Mouse (Mus musculus): ENCODE measurements at regions not wholly inside any gene's neighbourhood (a gene's known extent, or its start where the extent isn't known, plus 50 kb on each side); places are given as distances from the start of the nearest gene placed in this dataset.

GRCm38 (mm10) chr10:16438414-16438813 lies 1284.6 kb upstream of the Cited2 start:
- no peak for DNase-seq (ENCODE audit: low spot score)
- intact Hi-C loops (cut with DNase I), result no loop called here

GRCm38 (mm10) chr10:16440932-16441640 lies 1281.9 kb upstream of the Cited2 start:
- intact Hi-C loops (cut with DNase I), result no loop called here
- no peak for DNase-seq (ENCODE audit: low spot score)

DNA sequence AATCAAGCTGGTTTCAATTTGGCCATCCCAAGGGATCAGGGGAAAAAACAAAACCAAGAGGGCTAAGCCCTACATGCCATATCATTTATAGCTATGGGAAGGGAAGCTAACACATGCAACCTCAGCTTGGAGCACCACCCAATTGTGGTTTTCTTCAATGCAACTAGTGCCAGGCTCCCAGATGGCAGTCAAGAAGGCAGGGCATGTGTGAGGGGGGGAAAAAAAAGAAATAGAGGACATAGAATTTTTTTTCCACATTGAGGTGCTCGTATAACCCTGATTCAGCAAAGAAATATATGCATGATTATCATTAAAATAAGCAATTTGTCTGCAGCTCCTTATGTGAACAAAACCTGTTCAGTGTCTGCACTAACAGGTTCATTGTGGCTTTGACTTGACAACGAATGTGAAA lies 1281.4 kb upstream of the Cited2 start:
- DNase-seq (ENCODE audit: low spot score), result no peak
- intact Hi-C loops (cut with DNase I), result no loop called here

- intact Hi-C loops (cut with DNase I), result no loop called here
- no peak for DNase-seq (ENCODE audit: low spot score)
These were observed 1279.1 kb upstream of the Cited2 start for GRCm38 (mm10) chr10:16443901-16444300.

DNA sequence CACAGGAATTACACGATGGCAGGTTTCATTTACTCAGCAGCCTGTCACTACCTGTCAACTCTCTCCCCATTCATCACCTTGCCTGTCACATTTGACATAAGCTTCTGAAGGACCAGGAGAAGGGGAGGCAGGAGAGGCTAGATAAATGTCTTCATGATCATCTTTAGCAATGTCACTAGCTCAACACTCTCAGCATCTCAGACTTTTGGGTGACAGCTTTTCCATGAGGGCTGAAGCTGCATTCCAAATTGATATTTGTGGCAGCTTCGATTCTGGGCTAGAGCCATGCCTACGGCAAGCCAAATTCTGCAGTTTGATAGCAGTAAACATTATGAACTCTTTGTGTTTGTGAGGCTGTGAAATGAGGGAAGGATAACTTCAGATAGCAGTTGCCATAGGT lies 1255.1 kb upstream of the Cited2 start:
- intact Hi-C loops (cut with DNase I), result no loop called here
- DNase-seq (ENCODE audit: low spot score), result no peak

DNA sequence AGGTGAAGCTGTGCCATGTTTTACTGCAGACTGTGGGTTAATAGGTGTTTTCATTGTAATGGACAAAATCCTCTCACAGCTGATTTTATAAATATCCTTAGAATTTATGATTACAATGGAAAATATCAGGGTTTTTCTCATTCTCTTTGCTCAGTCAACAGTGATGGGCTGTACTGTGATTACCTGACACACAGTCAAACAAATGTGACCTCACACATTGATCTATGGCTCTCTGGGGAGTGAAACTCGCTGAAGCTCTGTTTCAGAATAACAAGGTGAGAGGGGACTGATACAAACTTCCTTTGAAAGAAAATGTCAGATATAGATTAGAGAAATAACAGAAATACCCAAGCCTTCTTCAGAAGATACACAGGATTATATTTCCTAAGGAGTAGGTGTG lies 1253.3 kb upstream of the Cited2 start:
- intact Hi-C loops (cut with DNase I), result no loop called here
- DNase-seq (ENCODE audit: low spot score), result no peak

GRCm38 (mm10) chr10:16473952-16474521 lies 1249.0 kb upstream of the Cited2 start:
- intact Hi-C loops (cut with DNase I), result no loop called here
- DNase-seq (ENCODE audit: low spot score), result no peak

DNA sequence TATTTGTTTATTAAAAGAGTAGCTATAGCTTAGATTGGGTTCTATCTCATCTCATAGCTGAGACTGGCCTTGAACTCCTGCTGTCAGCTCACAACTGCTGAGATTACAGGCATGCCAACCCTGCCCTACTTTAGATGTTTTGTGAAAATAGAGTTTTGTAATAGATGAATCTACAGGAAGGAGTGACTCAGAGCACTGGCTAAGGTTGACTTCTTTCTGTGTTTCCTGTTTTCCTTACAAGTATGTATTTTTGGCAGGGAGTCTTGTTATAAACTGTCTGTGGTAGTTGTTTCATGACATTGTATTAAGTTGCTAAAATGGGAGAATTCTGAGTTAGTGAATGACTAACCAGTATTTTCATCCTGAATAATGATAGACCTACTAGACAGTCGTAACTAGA lies 1224.4 kb upstream of the Cited2 start:
- intact Hi-C loops (cut with DNase I), result no loop called here
- no peak for DNase-seq (ENCODE audit: low spot score)

DNA sequence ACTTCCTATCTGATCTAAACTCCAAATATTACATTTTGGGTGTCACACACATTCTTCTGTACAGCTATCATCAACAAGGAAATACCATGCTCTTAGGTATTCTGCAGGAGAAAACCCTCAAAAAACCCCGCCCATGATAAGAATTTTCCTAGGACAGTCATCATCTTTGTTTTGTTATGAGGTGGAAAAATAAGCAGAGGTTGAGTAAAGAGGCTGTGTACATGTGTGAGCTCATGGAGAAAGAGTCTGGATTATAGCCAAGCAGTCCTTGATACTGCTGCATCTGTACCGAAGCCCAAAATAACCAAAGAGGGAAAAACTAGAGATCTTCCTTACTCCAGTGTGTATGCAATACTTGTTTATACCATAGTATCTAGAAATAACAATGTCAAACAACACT lies 1215.3 kb upstream of the Cited2 start:
- intact Hi-C loops (cut with DNase I), result no loop called here
- DNase-seq (ENCODE audit: low spot score), result no peak

DNA sequence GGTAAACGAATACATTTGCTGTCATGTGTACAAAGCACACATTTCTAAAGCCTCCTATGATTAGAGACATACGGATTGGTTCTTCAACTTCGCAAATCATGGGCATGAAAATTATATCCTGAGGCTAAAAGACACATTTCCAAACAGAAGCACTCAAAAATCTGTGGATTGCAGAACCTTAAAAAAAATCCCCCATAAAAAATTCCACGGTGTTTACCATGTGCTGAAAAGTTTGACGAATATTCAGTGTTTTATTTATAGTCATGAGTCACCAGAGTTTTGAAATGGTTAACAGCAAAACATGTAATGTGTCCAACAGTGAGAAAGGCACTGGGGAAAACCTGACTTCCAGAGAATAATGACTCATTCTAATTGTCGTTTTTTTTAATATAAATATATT lies 1214.9 kb upstream of the Cited2 start:
- intact Hi-C loops (cut with DNase I), result no loop called here
- no peak for DNase-seq (ENCODE audit: low spot score)

- no peak for DNase-seq (ENCODE audit: low spot score)
- intact Hi-C loops (cut with DNase I), result no loop called here
These were observed 1208.4 kb upstream of the Cited2 start for GRCm38 (mm10) chr10:16514656-16515055.

DNA sequence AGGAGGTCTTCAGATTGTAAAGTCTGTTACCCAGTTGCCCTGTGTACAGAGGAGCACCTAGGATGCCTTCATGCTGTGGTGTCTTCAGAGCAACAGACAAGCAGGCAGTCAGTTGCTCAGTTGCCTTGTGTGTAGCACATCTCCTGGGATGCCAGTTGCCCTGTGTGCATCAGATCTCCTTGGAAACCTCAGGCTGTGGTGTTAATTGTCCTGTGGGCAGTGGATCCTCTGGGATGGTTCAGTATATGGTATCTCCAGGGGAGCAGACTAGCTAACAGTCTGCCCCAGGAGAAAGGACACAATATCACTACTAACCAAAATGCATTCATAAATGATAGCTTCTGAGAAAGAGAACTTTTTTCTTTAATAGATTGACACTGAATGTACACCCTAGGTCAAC lies 1201.1 kb upstream of the Cited2 start:
- intact Hi-C loops (cut with DNase I), result no loop called here
- DNase-seq (ENCODE audit: low spot score), result no peak

DNA sequence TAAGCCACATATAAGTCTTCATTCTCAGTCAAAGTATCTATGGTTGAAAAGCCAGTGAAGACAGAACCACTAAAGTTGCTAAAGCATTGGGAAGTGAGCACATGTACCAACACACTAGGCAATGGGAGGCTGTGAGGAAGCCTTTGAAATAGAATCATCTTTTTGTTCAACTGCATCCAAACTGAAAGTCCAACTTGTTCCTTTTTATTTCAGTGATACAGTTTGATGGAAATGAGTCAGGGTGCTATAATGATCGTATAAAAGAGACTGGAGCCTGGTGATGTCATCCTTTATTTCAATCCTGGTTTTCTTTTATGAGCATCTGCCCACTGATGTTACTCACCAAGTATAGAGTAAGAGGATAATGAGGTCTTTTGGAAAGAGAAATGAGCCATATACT lies 1198.9 kb upstream of the Cited2 start:
- intact Hi-C loops (cut with DNase I), result no loop called here
- DNase-seq (ENCODE audit: low spot score), result no peak

GRCm38 (mm10) chr10:16527693-16528092 lies 1195.3 kb upstream of the Cited2 start:
- DNase-seq (ENCODE audit: low spot score), result no peak
- intact Hi-C loops (cut with DNase I), result no loop called here

DNA sequence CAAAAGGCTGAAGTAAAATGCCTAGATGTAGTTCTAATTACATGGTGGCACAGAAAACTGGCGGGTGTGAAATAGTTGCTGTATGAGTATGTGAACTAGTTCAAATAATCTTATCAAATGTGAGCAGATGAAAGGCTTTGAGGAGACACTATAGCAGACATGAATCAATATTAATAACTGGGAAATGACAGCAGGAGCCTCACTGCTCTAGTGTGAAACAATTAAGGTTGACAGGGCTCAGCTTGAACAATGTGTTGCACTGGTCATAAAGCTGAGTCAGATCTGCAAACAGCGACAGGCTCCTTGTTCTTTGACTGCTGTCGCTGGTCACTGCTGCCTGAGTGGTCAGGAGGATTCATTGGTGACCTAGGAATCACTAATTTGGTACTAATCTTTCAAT lies 1185.4 kb upstream of the Cited2 start:
- no peak for DNase-seq (ENCODE audit: low spot score)
- intact Hi-C loops (cut with DNase I), result no loop called here

DNA sequence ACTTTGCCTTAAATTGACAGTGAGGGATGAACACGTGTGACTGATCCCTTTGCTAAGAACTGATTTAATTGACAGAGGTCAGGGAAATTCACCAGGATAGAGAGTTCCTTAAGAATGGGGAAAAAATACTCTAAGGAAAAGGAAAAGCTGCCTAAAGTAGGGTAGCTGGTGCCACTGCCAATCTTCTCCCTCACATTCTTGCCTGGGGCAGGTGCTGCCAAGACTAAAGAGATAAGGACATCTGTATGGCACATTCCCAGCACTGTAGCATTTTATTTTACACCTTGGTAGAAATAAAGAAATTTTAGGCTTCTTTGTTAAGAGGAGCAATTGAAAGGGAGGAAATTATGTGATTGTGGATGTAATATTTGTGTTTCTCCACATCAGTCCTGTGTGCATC lies 1184.6 kb upstream of the Cited2 start:
- intact Hi-C loops (cut with DNase I), result no loop called here
- no peak for DNase-seq (ENCODE audit: low spot score)

GRCm38 (mm10) chr10:16545445-16545844 lies 1177.6 kb upstream of the Cited2 start:
- no peak for DNase-seq (ENCODE audit: low spot score)

DNA sequence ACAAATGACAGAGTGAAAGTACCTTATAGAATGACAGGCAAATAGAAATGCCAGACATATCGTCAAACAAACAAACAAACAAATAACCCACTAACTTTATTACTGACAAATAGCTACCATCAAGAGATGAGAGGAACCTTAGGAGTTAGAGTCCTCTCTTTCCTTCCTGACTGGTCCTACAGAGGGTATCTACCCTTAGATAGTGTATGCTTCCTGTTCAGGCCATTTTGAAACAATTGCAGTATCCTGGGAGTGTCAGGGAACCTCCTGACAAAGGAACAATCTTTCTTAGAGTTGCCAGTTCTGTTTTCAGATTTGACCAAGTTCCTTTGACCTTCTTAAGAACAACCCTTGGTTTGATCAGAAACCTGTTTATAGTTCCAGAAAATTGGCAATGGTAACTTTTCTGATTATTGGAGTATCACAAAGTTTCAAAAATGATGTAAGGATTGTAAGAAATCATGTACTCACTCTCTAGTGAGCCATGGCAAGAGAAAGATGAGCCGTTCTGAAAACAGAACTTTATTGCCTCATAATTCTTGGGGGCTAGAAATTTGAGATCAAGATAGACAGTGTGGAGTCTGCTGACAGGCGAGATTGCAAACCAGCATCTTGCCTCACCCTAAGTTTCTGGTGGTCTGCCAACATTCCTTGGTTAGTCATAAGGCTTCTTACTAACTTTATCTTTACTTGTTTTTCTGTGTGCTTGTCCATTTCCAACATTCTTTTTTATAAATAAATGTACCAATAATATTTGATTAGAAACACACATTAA lies 1170.0 kb upstream of the Cited2 start:
- DNase-seq (ENCODE audit: low spot score), result peak; percentile 2
- intact Hi-C loops (cut with DNase I), result no loop called here

More at GRCm38 (mm10) chr10:16545445-16545844, 1177.6 kb upstream of the Cited2 start:
- intact Hi-C loops (cut with DNase I), result no loop called here

GRCm38 (mm10) chr10:16574568-16574967 lies 1148.5 kb upstream of the Cited2 start:
- DNase-seq (ENCODE audit: low spot score), result no peak
- intact Hi-C loops (cut with DNase I), result no loop called here

GRCm38 (mm10) chr10:16578554-16579078 lies 1144.4 kb upstream of the Cited2 start:
- DNase-seq (ENCODE audit: low spot score), result no peak
- intact Hi-C loops (cut with DNase I), result no loop called here

DNA sequence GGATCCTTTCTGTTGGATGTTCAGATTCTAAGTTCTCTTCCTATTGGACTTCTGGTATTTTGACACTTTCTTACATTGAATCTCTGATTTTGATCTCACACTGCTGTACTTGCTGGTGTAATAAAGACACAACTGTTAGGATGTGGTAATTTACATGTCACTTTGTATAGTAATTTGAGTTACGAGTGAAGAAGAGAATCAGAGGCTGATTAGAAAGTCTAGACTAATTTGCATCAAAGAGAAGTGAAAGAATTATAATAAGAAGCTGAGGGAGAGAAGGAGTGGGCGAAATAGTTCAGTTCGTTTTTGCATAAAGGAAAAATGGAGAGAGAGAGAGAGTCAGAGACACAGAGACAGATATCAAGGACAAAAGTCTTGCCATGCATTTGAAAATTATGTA lies 1142.8 kb upstream of the Cited2 start:
- intact Hi-C loops (cut with DNase I), result no loop called here

More for the DNA sequence above, 1142.8 kb upstream of the Cited2 start:
- DNase-seq (ENCODE audit: low spot score), result no peak
